Mouse (Mus musculus): ENCODE results near the gene Abcg1. TPM values are rescaled to one million over a fixed set of nuclear protein-coding genes. Genes with fewer than 3 reads are reported as not detected.
A peak's percentile ranks its signal among the peaks of the same experiment; 100 is the strongest.

The Abcg1 gene
- total RNA-seq, 2 experiments from 2014 or later: 8.9 to 10.0 TPM

DNA sequence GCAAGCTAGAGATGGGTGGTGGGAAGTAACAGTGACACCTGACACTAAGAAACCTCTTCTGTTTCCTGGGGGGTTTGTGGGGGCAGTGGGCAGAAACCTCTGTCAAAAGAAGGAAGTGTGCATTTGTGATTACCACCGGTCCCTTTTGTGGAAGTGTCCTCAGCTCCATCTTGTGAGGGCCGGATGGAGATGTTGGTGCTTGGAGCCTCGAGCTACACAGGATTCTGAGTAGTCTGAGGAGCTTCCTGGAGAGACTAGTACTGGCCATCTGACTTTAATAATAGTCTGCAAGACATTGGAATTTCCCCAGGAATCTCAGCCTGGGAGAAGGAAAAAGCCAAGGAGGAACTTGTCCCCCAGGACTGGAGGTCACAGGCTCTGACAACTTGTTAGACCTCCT is 17.2 kb downstream of the Abcg1 start:
- DNase-seq: peak; percentile 32 to 47

GRCm38 (mm10) chr17:31075471-31075870 is 18.0 kb downstream of the Abcg1 start:
- DNase-seq: no peak
- intact Hi-C loops (cut with DNase I): loop anchor here (2.0 kb wide), 1 partner anchor 15 kb away; no protein-coding TSS in a partner anchor

More for the DNA sequence above, 17.2 kb downstream of the Abcg1 start:
- intact Hi-C loops (cut with DNase I): loop anchor here (2.0 kb wide), 1 partner anchor 14 kb away; no protein-coding TSS in a partner anchor

- intact Hi-C loops (cut with DNase I): no loop called here
Observed at GRCm38 (mm10) chr17:31077561-31077960, 20.1 kb downstream of the Abcg1 start.

GRCm38 (mm10) chr17:31078581-31078980 is 21.1 kb downstream of the Abcg1 start:
- intact Hi-C loops (cut with DNase I): no loop called here
- no peak for DNase-seq

More at GRCm38 (mm10) chr17:31077561-31077960, 20.1 kb downstream of the Abcg1 start:
- no peak for DNase-seq

- DNase-seq: peak; percentile 31 to 36
- intact Hi-C loops (cut with DNase I): no loop called here
Observed at GRCm38 (mm10) chr17:31079078-31079840, 21.8 kb downstream of the Abcg1 start.

- intact Hi-C loops (cut with DNase I): no loop called here
- no peak for DNase-seq
Observed at GRCm38 (mm10) chr17:31082296-31083078, 25.0 kb downstream of the Abcg1 start.

DNA sequence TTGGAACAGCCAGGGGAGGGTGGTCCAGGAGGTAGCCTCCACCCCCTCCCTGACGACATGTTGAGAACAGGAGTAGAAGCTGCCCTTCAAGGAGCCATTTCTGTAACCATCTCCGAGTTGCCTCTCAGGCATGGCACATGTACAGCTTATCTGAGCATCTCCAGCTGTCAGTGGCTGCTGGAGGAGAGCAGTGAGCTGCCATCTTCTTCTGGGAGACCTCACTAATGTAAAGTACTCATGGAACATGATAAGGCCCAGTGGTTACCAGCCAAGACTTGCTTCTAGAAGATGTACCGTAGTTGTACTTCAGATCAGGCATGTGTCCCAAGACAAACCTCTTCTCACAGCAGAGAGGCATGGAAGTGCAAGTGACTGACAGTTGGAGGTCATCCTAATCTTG is 28.0 kb downstream of the Abcg1 start:
- no peak for DNase-seq
- intact Hi-C loops (cut with DNase I): loop anchor here (5.0 kb wide), 1 partner anchor 53 kb away; no protein-coding TSS in a partner anchor

- intact Hi-C loops (cut with DNase I): loop anchor here (5.0 kb wide), 1 partner anchor 54 kb away; no protein-coding TSS in a partner anchor
- DNase-seq: peak; percentile 45 to 54
Observed at GRCm38 (mm10) chr17:31086196-31086595, 28.7 kb downstream of the Abcg1 start.

GRCm38 (mm10) chr17:31088711-31089110 is 31.2 kb downstream of the Abcg1 start:
- intact Hi-C loops (cut with DNase I): loop anchor here (5.0 kb wide), 1 partner anchor 56 kb away; no protein-coding TSS in a partner anchor
- DNase-seq: no peak

DNA sequence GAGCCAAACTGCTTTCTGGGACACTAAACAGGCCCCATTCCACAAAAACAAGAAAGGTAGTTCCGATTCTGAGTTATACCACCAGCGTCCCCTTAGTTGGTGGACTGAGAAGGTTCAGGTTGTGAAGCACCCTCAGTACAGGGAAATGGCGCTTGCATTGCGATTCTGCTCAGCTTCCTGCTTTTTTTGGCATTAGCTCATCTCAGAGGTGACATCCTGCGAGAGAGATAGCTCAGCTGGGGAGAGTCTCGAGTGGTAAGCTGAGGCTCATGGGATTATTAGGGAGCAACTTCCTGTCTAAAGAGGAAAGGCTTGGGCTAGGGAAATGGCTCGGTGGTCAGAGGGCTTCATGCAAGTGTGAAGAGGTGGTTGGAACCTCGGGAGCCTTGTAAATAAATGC is 32.4 kb downstream of the Abcg1 start:
- intact Hi-C loops (cut with DNase I): loop anchor here (5.0 kb wide), 1 partner anchor 58 kb away; no protein-coding TSS in a partner anchor
- DNase-seq: peak in 1 of 2 experiments; percentile 21

DNA sequence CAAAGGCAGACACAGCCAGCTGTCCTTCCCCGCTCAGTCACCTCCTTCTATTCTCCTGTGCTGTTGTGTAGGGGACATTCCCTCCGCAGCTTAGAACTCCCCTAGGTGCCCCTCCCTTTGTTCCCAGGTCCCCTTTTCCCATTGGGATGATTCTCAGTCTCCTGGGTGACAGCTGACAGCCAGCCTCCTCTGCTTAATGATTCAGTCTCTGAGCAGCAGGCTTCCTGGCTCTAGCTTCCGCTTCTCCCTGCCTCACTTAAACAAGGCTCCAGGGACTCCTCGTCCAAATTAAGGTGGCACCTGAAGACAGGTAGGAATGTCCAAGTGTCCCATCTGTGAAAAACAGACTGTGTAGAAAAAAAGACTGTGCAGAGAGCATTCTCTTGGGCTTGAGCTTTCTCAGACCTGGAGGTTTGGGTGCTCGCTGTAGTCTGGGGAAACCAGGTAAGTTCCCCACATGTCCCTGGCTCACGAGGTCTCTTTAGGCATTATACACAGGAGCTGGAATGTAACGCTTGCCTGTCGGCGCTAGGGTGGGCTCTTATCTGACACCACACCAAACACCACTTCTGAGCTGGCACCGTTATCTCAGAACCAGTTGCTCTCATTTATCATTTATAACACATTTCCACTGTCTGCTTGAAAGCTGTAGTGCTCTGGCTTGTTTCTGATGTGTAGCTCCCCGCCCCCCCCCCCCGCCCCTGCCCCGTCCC is 33.7 kb downstream of the Abcg1 start:
- intact Hi-C loops (cut with DNase I): no loop called here
- no peak for DNase-seq

DNA sequence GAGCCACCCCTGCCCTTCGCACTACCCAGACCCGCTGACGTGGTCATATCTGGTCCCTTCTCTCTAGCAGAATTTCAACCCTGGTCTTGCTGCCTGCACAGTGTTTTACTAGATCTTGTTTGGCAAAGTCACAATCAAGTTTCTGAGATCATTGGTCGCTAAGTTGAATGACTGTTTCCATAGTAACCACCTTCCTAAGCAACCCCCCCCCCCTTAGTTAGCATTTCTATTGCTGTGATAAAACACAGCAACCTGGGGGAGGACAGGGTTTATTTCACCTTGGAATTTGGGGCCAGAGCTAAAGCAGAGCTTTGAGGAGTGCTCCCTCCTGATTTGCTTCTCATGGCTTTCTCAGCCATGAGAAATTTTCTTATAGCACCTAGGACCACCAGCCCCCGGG is 37.3 kb downstream of the Abcg1 start:
- no peak for DNase-seq
- intact Hi-C loops (cut with DNase I): no loop called here

- DNase-seq: no peak
- intact Hi-C loops (cut with DNase I): no loop called here
Observed at GRCm38 (mm10) chr17:31095570-31095969, 38.1 kb downstream of the Abcg1 start.

DNA sequence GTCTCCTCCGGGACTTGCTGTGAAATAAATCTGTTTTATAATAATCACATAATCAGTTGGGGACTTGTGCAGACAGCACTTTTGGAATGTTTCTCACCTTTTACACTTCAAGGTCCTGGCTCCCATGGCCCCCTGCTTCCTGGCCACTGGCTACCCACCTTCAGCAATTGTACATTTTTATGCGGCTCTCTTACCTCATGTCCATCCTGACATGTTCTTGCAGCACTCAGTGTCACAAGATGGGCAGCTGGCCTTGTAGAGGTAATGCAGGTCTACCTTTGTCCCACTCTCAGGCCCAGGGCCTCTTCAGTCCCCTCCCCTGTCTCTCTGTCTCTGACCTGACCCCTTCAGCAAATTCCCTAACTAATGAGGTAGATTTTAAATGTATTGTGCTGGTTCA is 39.4 kb downstream of the Abcg1 start:
- no peak for DNase-seq
- intact Hi-C loops (cut with DNase I): no loop called here

- no peak for DNase-seq
- intact Hi-C loops (cut with DNase I): no loop called here
Observed at GRCm38 (mm10) chr17:31098788-31099187, 41.3 kb downstream of the Abcg1 start.

DNA sequence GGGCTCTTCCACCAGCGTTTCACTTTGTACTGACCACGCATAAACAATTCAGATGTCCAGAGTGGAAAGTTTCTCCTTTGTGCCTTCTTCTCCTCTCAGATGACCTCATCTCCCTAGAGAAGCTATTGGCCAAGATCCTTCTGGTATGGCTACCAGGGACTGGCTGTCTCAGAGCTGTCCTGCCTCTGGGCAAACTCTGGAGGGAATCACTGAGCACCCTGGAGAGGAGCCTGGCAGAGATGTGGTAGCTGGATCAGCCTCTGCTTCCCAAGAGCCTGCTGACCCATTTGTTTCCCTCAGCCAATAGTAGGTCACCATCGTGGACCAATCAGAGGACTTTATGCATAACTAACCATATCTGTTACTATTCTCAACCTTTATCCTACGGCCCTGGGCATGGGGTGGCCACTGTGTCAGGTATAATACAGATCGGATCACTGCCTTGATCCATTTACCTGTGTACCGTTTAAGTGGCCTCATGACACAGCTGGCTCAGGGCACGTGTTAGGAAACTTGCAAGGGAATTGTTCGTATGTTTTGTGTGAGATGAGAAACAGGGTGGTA is 45.6 kb downstream of the Abcg1 start:
- intact Hi-C loops (cut with DNase I): no loop called here
- no peak for DNase-seq

DNA sequence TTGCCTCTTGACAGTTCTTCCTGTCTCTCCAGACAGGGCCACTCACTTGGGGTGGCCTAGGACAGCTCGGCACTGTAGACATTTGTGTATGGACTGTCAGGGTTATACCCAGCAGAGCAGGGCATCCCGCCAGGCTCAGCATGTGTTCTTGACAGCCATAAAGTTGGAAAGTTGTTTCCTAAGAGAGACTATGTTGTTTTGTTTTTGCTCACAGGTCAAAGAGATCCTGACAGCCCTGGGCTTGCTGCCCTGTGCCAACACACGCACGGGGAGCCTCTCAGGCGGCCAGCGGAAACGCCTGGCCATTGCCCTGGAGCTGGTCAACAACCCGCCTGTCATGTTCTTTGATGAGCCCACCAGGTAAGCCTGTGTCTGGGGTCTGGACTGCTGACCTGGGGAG is 46.3 kb downstream of the Abcg1 start:
- DNase-seq: peak in 1 of 2 experiments; percentile 23
- intact Hi-C loops (cut with DNase I): no loop called here

- no peak for DNase-seq
Observed at GRCm38 (mm10) chr17:31108388-31108787, 50.9 kb downstream of the Abcg1 start.

GRCm38 (mm10) chr17:31113191-31113856 is 55.8 kb downstream of the Abcg1 start:
- DNase-seq: no peak
- intact Hi-C loops (cut with DNase I): no loop called here

More at GRCm38 (mm10) chr17:31108388-31108787, 50.9 kb downstream of the Abcg1 start:
- intact Hi-C loops (cut with DNase I): no loop called here

DNA sequence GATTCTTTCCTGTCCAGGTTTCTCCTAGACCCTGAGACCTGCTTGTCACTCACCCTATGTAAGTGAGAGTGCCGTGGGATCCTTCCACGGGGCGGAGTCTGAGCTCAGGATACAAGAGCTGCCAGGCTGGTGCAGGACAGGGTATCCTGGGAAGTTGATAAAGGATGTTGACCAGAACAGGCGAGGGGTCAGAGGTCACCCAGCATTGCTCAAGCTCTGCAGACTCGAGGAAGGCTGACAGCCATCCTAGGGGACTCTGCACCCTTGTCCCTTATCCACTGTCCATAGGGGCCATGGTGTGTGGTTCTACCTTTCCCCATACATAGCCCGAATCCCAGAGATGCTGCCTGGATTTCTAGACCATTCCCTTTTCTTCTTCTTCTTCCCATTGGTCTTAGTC is 58.6 kb downstream of the Abcg1 start:
- intact Hi-C loops (cut with DNase I): no loop called here
- DNase-seq: no peak

All from heart, postnatal 10 days (tissue).